Mouse (Mus musculus) forebrain, embryonic 11.5 days (tissue): Measurements from ENCODE around the gene C5ar2. TPM values are rescaled to one million over a fixed set of nuclear protein-coding genes. Genes with fewer than 3 reads are reported as not detected.

Source experiments
- ATAC-seq: fragments of 200-750 bp; cut with Nextera tagmentation; replicated peaks from 2 replicates; pipeline ENCODE4 v1.8.0; 2017; ENCODE audit warnings: moderate TSS enrichment; ENCODE audit not compliant: low FRiP score
- DNase-seq: peaks from one replicate; pipeline ENCODE4 v3.0.0-alpha.2; 2017; ENCODE audit warnings: low spot score
- H3K27ac ChIP-seq: fragments of 300-500 bp; sonication (generic); 2 replicates; pipeline ENCODE4 v1.5.1; 2014; ENCODE audit warnings: low read depth, low read length
- H3K27me3 ChIP-seq: fragments of 300-500 bp; sonication (generic); 2 replicates; pipeline ENCODE4 v1.6.1; 2014; ENCODE audit warnings: mild to moderate bottlenecking, low read length, mixed read lengths; ENCODE audit not compliant: control insufficient read depth, insufficient read depth
- H3K36me3 ChIP-seq: fragments of 300-500 bp; sonication (generic); 2 replicates; pipeline ENCODE4 v1.6.1; 2014; ENCODE audit warnings: mild to moderate bottlenecking, low read length, moderate library complexity, mixed read lengths; ENCODE audit not compliant: control insufficient read depth, insufficient read depth
- H3K4me1 ChIP-seq: fragments of 300-500 bp; sonication (generic); replicated peaks from 2 replicates; pipeline ENCODE4 v1.6.1; 2014; ENCODE audit warnings: low read length, mixed read lengths; ENCODE audit not compliant: control insufficient read depth, insufficient read depth
- H3K4me2 ChIP-seq: fragments of 300-500 bp; sonication (generic); 2 replicates; pipeline ENCODE4 v1.6.1; 2014; ENCODE audit warnings: low read depth, mild to moderate bottlenecking, low read length, moderate library complexity, mixed read lengths; ENCODE audit not compliant: severe bottlenecking
- H3K4me3 ChIP-seq: fragments of 300-500 bp; sonication (generic); 2 replicates; pipeline ENCODE4 v1.5.1; 2014; ENCODE audit warnings: low read depth, low read length
- H3K9ac ChIP-seq: fragments of 300-500 bp; sonication (generic); 2 replicates; pipeline ENCODE4 v1.6.1; 2014; ENCODE audit warnings: low read length
- H3K9me3 ChIP-seq: fragments of 300-500 bp; sonication (generic); 2 replicates; pipeline ENCODE4 v1.6.1; 2016; ENCODE audit warnings: low read length, mixed read lengths; ENCODE audit not compliant: control insufficient read depth
- WGBS: fragments of 180-500 bp; shearing (Covaris S2); extraction: QIAGEN DNeasy Blood & Tissue Kit; methylation state at CpG from one replicate; pipeline ENCODE4 v1.1.7; 2014; 5-methylcytosine and 5-hydroxymethylcytosine counted together
- polyA plus RNA-seq: library from polyadenylated mRNA; unstranded; fragments of >200 nt; fragmentation: Nextera tagmentation; extraction: Ambion mirVana; gene quantifications from 2 replicates; pipeline ENCODE4 v1.2.1, GENCODE M21; 2014

C5ar2 gene
- polyA plus RNA-seq, 1 experiment from 2014 or later, result 0.12 TPM

DNA sequence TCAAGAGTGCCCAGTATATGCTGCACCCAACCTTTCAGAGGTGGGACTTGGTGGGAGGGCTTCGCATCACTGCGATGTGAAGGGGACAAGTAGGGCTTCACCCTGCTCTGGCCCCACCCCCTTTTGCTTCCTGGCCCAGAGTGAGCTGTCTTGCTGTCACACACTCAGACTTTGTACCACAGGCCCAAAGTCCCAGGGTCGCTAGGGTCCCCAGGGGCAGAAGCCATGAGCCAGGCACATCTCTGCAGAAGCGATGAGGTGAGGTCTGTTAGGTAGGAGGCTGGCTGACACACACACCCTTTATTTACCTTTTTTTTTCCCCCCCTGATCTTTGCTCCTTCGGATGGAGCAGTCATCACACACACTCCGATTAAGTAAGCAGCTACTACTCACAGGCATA lies 30.8 kb downstream of the C5ar2 start:
- WGBS, result 95% methylated on average over 6 of the region's 6 CpGs
- no peak for DNase-seq

DNA sequence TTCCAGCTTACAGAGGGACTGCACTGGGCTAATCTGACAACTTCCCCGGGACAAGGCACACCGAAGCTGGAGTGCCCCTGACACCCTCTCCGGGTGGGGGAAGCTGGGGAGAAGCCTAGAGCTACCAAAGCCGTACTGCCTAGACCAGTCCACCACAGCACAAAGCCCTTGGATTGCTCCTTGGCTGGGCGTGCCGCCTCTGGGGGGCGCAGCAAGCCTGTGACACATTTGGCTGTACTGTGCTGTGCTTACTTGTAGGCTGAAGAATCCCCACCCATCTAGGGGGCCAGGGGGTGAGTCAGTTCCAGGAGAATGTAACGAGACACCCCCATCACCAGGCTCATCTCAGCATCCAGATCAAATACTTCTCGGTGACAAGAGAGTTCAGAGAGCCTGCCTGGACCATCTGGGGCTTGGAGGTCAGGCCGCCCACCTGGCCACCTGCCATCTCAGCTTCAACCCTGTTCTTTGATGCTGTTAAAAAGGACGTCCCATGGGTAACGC lies 33.0 kb downstream of the C5ar2 start:
- Histone ChIP-seq H3K9ac (no peak overlapping the region), H3K4me2 (no peak overlapping the region), H3K4me3 (no peak overlapping the region), H3K4me1 (no peaks in the 10 kb centered on the region), H3K9me3 (no peaks in the 10 kb centered on the region), H3K27me3 (no peaks in the 10 kb centered on the region), H3K36me3 (peaks cover 8% of the 10 kb centered on the region; the same call in 1 of the 2 replicates), H3K27ac (no peak overlapping the region)
- WGBS, result 84% methylated on average over 12 of the region's 12 CpGs
- ATAC-seq (no peak), DNase-seq (no peak)

More for the DNA sequence above, 30.8 kb downstream of the C5ar2 start:
- Histone ChIP-seq H3K27me3 (no peaks in the 10 kb centered on the region), H3K9me3 (no peaks in the 10 kb centered on the region), H3K4me3 (no peak overlapping the region), H3K36me3 (peaks cover 8% of the 10 kb centered on the region; the same call in 1 of the 2 replicates), H3K27ac (no peak overlapping the region), H3K9ac (no peak overlapping the region), H3K4me1 (no peaks in the 10 kb centered on the region), H3K4me2 (no peak overlapping the region)
- ATAC-seq, result no peak

- peaks cover 3% of the 10 kb centered on the region; the same call in 1 of the 2 replicates for H3K36me3 ChIP-seq
- H3K9me3 ChIP-seq, result no peaks in the 10 kb centered on the region
- H3K4me1 ChIP-seq, result no peaks in the 10 kb centered on the region
- H3K4me3 ChIP-seq, result no peak overlapping the region
- DNase-seq (no peak), ATAC-seq (no peak)
- H3K27ac ChIP-seq, result no peak overlapping the region
- H3K27me3 ChIP-seq, result no peaks in the 10 kb centered on the region
- whole genome bisulfite sequencing, result 91% methylated on average over 21 of the region's 21 CpGs
- no peak overlapping the region for H3K9ac ChIP-seq
- no peak overlapping the region for H3K4me2 ChIP-seq
These were observed 34.9 kb downstream of the C5ar2 start for GRCm38 (mm10) chr7:16208781-16209665.

GRCm38 (mm10) chr7:16207496-16207895 lies 36.5 kb downstream of the C5ar2 start:
- H3K27ac ChIP-seq, result no peak overlapping the region
- H3K4me1 ChIP-seq, result no peaks in the 10 kb centered on the region
- no peak for DNase-seq
- H3K36me3 ChIP-seq, result peaks cover 3% of the 10 kb centered on the region; the same call in 1 of the 2 replicates
- 91% methylated on average over 10 of the region's 10 CpGs for WGBS
- no peaks in the 10 kb centered on the region for H3K27me3 ChIP-seq
- H3K9me3 ChIP-seq, result no peaks in the 10 kb centered on the region
- no peak overlapping the region for H3K4me2 ChIP-seq
- H3K4me3 ChIP-seq, result no peak overlapping the region
- ATAC-seq, result no peak
- H3K9ac ChIP-seq, result no peak overlapping the region

- Histone ChIP-seq H3K36me3 (peaks cover 3% of the 10 kb centered on the region; the same call in 1 of the 2 replicates), H3K9ac (no peak overlapping the region), H3K4me3 (no peak overlapping the region), H3K4me1 (no peaks in the 10 kb centered on the region), H3K27me3 (no peaks in the 10 kb centered on the region), H3K9me3 (no peaks in the 10 kb centered on the region), H3K27ac (no peak overlapping the region), H3K4me2 (no peak overlapping the region)
- DNase-seq (no peak), ATAC-seq (no peak)
- WGBS, result 88% methylated on average over 7 of the region's 7 CpGs
These were observed 36.9 kb downstream of the C5ar2 start for GRCm38 (mm10) chr7:16207076-16207475.

GRCm38 (mm10) chr7:16204791-16205190 lies 39.2 kb downstream of the C5ar2 start:
- Histone ChIP-seq H3K9ac (no peak overlapping the region), H3K27ac (no peak overlapping the region), H3K36me3 (peaks cover 3% of the 10 kb centered on the region; the same call in 1 of the 2 replicates), H3K4me1 (no peaks in the 10 kb centered on the region), H3K27me3 (no peaks in the 10 kb centered on the region), H3K4me3 (no peak overlapping the region), H3K4me2 (no peak overlapping the region), H3K9me3 (no peaks in the 10 kb centered on the region)
- DNase-seq (no peak), ATAC-seq (no peak)
- WGBS, result 92% methylated on average over 9 of the region's 9 CpGs

DNA sequence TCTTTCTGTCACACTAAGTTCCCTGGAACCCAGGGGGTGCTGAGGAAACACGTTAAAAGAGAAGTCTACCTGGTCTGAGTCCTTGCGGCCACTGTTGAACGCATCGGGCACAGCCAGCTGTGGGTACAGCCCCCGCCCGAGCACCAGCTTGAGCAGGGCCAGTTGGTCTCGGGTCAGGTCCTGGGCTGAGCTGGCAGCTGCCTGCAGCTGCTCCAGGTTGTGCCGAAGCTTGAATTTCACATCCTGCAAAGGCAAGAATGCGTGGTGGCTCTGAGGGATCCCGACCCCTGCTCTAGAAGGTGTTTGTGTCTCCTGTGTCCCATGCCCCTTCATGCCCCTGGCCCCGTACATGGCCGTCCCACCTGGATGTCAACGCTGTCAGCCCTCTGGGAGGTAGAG lies 40.5 kb downstream of the C5ar2 start:
- H3K4me3 ChIP-seq, result no peak overlapping the region
- no peaks in the 10 kb centered on the region for H3K4me1 ChIP-seq
- no peak overlapping the region for H3K4me2 ChIP-seq
- 94% methylated on average over 13 of the region's 13 CpGs for WGBS
- H3K9me3 ChIP-seq, result no peaks in the 10 kb centered on the region
- DNase-seq, result no peak
- ATAC-seq, result no peak
- no peaks in the 10 kb centered on the region; the same call in 1 of the 2 replicates for H3K36me3 ChIP-seq
- H3K9ac ChIP-seq, result no peak overlapping the region
- no peaks in the 10 kb centered on the region for H3K27me3 ChIP-seq
- H3K27ac ChIP-seq, result no peak overlapping the region

GRCm38 (mm10) chr7:16202756-16203504 lies 41.0 kb downstream of the C5ar2 start:
- ATAC-seq (no peak), DNase-seq (no peak)
- H3K9me3 ChIP-seq, result no peaks in the 10 kb centered on the region
- no peaks in the 10 kb centered on the region for H3K4me1 ChIP-seq
- 84% methylated on average over 15 of the region's 15 CpGs for WGBS
- H3K36me3 ChIP-seq, result no peaks in the 10 kb centered on the region; the same call in 1 of the 2 replicates
- no peak overlapping the region for H3K4me3 ChIP-seq
- H3K27me3 ChIP-seq, result no peaks in the 10 kb centered on the region
- H3K4me2 ChIP-seq, result no peak overlapping the region
- H3K27ac ChIP-seq, result no peak overlapping the region
- no peak overlapping the region for H3K9ac ChIP-seq
